Mouse (Mus musculus) MEL-GATA-1-ER (cell line): ENCODE results near the gene Ehd4.

Experiments
- DNase-seq: peaks from one replicate; pipeline ENCODE4 v3.0.0-alpha.2; 2012; ENCODE audit warnings: low read depth; ENCODE audit errors: extremely low read depth

Ehd4 gene

GRCm38 (mm10) chr2:120076076-120076705 lies 78.2 kb downstream of the Ehd4 start:
- DNase-seq, result no peak

GRCm38 (mm10) chr2:120074096-120074495 lies 80.3 kb downstream of the Ehd4 start:
- DNase-seq, result no peak

GRCm38 (mm10) chr2:120069466-120069990 lies 84.9 kb downstream of the Ehd4 start:
- no peak for DNase-seq

GRCm38 (mm10) chr2:120068555-120069465 lies 85.6 kb downstream of the Ehd4 start:
- DNase-seq, result no peak

GRCm38 (mm10) chr2:120066224-120066623 lies 88.2 kb downstream of the Ehd4 start:
- DNase-seq, result no peak

GRCm38 (mm10) chr2:120065243-120065642 lies 89.2 kb downstream of the Ehd4 start:
- DNase-seq, result no peak

- DNase-seq, result no peak
Measured at GRCm38 (mm10) chr2:120064639-120065038, 89.8 kb downstream of the Ehd4 start.

- no peak for DNase-seq
Measured at GRCm38 (mm10) chr2:120062248-120062647, 92.2 kb downstream of the Ehd4 start.

- no peak for DNase-seq
Measured at GRCm38 (mm10) chr2:120060651-120061050, 93.8 kb downstream of the Ehd4 start.

GRCm38 (mm10) chr2:120060190-120060589 lies 94.2 kb downstream of the Ehd4 start:
- DNase-seq, result no peak

GRCm38 (mm10) chr2:120059466-120059865 lies 94.9 kb downstream of the Ehd4 start:
- no peak for DNase-seq

GRCm38 (mm10) chr2:120058818-120059217 lies 95.6 kb downstream of the Ehd4 start:
- no peak for DNase-seq

- no peak for DNase-seq
Measured at GRCm38 (mm10) chr2:120055923-120056322, 98.5 kb downstream of the Ehd4 start.

GRCm38 (mm10) chr2:120054771-120055552 lies 99.4 kb downstream of the Ehd4 start:
- no peak for DNase-seq

- no peak for DNase-seq
Measured at GRCm38 (mm10) chr2:120051405-120051804, 103.0 kb downstream of the Ehd4 start.

- no peak for DNase-seq
Measured at GRCm38 (mm10) chr2:120049632-120050274, 104.7 kb downstream of the Ehd4 start.

- DNase-seq, result no peak
Measured at GRCm38 (mm10) chr2:120048173-120048572, 106.2 kb downstream of the Ehd4 start.

GRCm38 (mm10) chr2:120046486-120047310 lies 107.7 kb downstream of the Ehd4 start:
- DNase-seq, result no peak

- DNase-seq, result no peak
Measured at GRCm38 (mm10) chr2:120044676-120045075, 109.7 kb downstream of the Ehd4 start.

- peak; percentile 15 for DNase-seq
Measured at GRCm38 (mm10) chr2:120044101-120044603, 110.3 kb downstream of the Ehd4 start.
